Mouse (Mus musculus): ENCODE results near the gene AW011738.

Gene AW011738

GRCm38 (mm10) chr4:156197829-156198205, 5.3 kb upstream of the AW011738 start:
- peak; percentile 84 for DNase-seq (ENCODE audit: low read depth, low spot score)

- DNase-seq (ENCODE audit: low read depth, low spot score), result no peak
These were observed 2.3 kb upstream of the AW011738 start, which contains the start of gene Isg15 for GRCm38 (mm10) chr4:156200623-156201475. Isg15 (minus strand) TSS chr4:156200818.

DNA sequence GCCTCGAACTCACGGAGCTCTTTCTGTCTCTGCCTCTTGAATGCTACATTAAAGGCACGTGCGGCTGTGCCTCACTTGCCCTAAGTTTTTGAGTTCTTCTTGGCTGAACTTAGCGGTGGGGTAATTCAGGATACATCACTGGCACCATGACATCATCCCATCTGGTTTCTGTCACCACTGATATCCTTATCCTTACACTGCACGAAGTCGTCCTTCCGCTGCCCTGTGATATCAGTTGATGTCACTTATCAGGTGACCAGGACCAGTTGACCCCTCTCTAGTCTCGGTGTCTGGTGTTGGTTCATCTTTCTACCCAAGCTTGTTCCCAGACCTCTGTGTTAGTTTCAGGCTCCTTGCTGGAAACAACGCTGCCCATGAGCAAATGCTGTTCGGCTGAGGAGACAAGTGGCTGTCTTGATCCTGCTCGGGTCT, 626 bp upstream of the AW011738 start:
- DNase-seq (ENCODE audit: low read depth, low spot score), result no peak

GRCm38 (mm10) chr4:156203413-156204131, 468 bp downstream of the AW011738 start:
- DNase-seq (ENCODE audit: low read depth, low spot score), result no peak

DNA sequence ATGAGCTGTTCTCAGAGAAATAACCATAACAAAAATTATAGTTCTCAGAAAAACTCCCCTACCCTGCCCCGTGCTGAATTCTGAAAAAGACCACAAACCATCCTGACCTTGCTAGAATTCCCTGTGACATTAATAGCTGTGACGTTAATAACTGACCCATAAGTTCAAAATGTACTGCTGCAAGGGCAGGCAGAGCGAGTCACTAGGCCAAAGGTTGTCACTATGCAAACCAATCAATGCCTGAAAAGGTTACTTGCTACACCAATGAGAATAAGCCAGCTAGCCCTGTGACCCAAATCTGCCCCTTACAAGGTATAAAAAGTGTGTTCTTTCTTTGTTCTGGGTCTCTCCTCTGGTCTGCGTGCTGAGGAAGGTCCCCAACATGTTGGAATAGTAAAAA, 5.8 kb downstream of the AW011738 start:
- DNase-seq (ENCODE audit: low read depth, low spot score), result no peak

- no peak for DNase-seq (ENCODE audit: low read depth, low spot score)
These were observed 7.0 kb downstream of the AW011738 start for GRCm38 (mm10) chr4:156209963-156210635.

DNA sequence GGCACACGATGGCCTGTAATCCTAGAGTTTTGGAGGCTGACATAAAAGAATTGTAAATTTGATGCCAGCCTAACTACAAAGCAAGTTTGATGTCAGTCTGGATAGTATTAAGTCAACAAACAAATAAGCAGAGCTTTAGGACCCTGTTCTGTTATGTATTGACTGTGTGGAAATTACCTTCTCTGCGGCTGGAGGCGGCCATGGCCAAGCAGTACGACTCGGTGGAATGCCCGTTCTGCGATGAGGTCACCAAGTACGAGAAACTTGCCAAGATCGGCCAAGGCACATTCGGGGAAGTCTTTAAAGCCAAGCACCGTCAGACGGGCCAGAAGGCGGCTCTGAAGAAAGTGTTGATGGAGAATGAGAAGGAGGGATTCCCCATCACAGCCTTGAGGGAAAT, 10.0 kb downstream of the AW011738 start:
- no peak for DNase-seq (ENCODE audit: low read depth, low spot score)

DNA sequence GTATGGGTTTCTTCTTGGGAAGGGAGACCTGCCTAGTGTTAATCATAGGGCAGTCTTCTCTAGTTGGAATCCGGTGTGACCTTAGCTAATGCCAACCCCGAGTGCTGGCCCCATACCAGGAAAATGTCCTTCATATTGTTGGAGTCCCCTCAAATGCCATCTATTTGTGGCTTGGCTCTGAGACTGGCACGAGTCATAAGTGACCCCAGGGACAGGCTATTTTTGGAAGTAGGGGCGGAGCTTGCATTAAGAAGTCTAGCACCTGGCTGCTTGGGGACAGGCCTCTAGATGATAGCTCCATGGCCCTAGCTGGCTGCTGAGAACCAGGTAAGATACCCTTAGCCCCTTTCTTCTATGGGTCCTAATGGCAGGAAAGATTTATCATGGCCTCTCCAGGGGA, 12.5 kb downstream of the AW011738 start, which contains the start of gene Perm1:
Gene Perm1, plus strand, starts transcription at position 220 of the 400 bp plus-strand sequence.
- DNase-seq (ENCODE audit: low read depth, low spot score), result no peak

DNA sequence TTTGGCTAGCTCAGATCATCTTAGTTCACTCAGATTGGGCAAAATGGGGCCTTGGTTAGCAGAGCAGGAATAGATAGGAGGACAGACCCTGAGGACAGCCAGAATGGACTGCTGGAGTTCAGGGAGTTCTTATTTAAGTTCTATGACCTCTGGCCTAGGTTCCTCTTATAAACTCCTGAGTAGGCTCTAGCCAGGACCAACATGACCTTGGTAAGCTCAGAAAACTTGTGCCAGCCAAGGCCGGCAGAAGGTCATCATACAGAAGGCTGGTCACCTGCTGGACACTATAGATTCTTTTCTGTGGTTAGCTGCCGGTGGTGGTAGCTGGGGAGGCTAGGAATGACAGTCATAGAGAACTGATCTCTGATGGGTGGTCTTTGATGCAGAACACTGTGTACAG, 13.1 kb downstream of the AW011738 start:
- DNase-seq (ENCODE audit: low read depth, low spot score), result no peak

DNA sequence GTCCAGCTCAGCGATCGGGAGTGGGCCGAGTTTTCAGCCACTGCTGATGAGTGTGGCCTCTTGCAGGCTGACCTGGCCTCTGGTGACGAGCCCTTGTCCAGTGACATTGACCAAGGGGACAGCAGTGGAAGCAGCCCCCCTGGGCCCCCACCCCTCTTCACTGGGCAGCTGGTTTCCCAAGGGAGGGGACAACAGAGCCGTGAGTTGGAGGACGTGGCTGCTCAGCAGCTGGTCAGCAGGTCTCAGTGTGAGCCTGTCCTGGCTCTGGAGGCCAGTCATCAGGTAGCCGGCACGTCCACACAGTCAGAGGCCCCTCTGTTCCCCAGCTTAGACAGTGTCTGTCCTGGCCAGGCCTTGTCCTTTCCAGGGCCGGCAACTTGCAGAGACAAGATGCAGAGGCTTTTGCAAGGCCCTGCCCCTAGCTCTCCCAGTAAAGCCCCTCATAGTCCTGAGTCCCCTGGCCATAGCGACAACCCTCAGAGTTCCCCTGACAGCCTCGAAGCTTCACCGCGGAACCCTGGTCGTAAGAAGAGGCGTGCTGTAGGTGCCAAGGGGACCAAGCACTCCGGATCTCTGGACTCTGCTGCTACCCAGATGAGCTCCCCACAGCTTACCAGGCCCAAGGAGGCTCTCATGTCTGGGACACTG, 14.0 kb downstream of the AW011738 start:
- DNase-seq (ENCODE audit: low read depth, low spot score), result no peak

GRCm38 (mm10) chr4:156217838-156218237, 14.7 kb downstream of the AW011738 start:
- no peak for DNase-seq (ENCODE audit: low read depth, low spot score)

- DNase-seq (ENCODE audit: low read depth, low spot score), result no peak
These were observed 16.8 kb downstream of the AW011738 start for GRCm38 (mm10) chr4:156219936-156220335.

GRCm38 (mm10) chr4:156224276-156224675, 21.2 kb downstream of the AW011738 start:
- DNase-seq (ENCODE audit: low read depth, low spot score), result no peak

GRCm38 (mm10) chr4:156227752-156228392, 24.8 kb downstream of the AW011738 start:
- no peak for DNase-seq (ENCODE audit: low read depth, low spot score)

GRCm38 (mm10) chr4:156228393-156229024, 25.4 kb downstream of the AW011738 start:
- DNase-seq (ENCODE audit: low read depth, low spot score), result no peak

- DNase-seq (ENCODE audit: low read depth, low spot score), result no peak
These were observed 31.0 kb downstream of the AW011738 start for GRCm38 (mm10) chr4:156234021-156234501.

- peak; percentile 52 for DNase-seq (ENCODE audit: low read depth, low spot score)
These were observed 31.7 kb downstream of the AW011738 start, which contains the start of gene Plekhn1 for GRCm38 (mm10) chr4:156234701-156235213. Plekhn1 (minus strand) TSS chr4:156234857.

DNA sequence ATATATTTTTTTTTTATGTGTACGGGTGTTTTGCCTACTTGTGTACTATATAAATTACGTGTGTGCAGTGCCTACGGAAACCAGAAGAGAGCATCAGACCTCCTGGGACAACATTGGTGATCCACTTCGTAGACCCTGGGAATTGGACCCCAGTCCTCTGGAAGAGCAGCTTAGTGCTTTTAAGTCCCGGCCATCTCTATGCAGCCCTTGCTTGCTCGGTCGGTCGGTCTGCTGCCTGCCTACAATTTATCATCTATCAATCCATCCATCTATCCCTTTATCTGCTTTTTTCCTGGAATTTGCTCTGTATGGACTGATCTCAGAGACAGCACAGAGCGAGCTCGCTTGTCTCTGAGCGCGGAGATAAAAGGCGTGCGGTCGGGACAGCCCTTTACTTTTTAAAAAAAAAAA, 32.3 kb downstream of the AW011738 start:
- DNase-seq (ENCODE audit: low read depth, low spot score), result peak; percentile 42

DNA sequence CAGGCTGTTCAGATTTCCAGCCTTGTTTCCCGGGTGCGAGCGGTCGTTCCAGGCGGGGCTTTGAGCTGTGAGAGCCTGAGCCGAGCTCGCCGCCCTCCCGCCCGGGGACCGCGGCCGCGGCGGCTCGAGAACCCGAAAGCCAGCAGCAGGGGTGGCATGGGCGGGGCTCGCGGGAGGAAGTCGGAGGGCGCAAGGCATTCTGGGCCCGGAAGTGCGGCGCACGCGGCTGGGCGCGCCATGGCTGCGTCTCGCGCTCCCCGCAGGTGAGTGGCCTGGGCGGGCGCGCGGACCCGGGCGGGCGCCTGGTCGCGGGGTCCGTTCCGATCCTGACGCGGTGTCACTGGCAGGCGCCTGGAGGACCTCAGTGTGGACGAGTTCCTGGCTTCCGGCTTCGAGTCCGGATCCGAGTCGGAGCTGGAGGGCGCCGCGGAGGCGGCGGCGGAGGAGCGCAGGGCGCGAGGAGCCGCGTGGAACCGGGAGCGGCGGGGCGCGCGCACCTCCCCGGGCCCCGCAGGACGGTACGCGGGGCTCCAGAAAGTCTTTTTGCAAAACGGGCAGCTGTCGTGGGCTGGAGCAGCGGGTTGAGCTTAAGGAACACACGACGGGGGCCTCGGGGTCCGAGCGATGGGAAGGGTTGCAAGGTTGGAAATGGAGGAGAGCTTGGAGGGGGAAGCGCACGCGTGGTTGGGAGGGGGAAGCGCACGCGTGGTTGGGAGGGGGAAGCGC, 32.9 kb downstream of the AW011738 start, which contains the start of gene Noc2l:
Gene Noc2l, plus strand, starts transcription at position 203 of the 726 bp plus-strand sequence.
- DNase-seq (ENCODE audit: low read depth, low spot score), result peak; percentile 89
